Mouse (Mus musculus) yolk sac, embryonic 10.5 days (tissue): ENCODE results near the gene Gm10801.
"Not testable (repeated sequence)": the region's sequence is repeated elsewhere in the genome, so short reads cannot be mapped to it uniquely, and the experiment has no call there.

Experiments used
- DNase-seq: peaks from one replicate; pipeline ENCODE4 v3.0.0-alpha.2; 2017; ENCODE audit warnings: low spot score

Gene Gm10801

GRCm38 (mm10) chr2:98661937-98662336 is at the start of gene Gm10801:
TSS of gene Gm10801 (plus strand) at chr2:98662237.
- DNase-seq = not testable (repeated sequence)

GRCm38 (mm10) chr2:98667201-98667600 is 5.2 kb downstream of the Gm10801 start, which contains the start of gene Gm10800:
TSS of gene Gm10800 (minus strand) at chr2:98667301.
- DNase-seq = not testable (repeated sequence)

- DNase-seq = no peak
Observed at GRCm38 (mm10) chr2:98697533-98697932, 35.5 kb downstream of the Gm10801 start.
